Mouse (Mus musculus): ENCODE measurements around the gene Cenpf.
"Not testable (repeated sequence)": the region's sequence is repeated elsewhere in the genome, so short reads cannot be mapped to it uniquely, and the experiment has no call there.

Gene Cenpf

GRCm38 (mm10) chr1:189692442-189692841 lies 4.6 kb upstream of the Cenpf start:
- not testable (repeated sequence) for DNase-seq

GRCm38 (mm10) chr1:189689050-189689833 lies 1.4 kb upstream of the Cenpf start:
- no peak for DNase-seq

GRCm38 (mm10) chr1:189688388-189688750 lies 483 bp upstream of the Cenpf start:
- no peak for DNase-seq

GRCm38 (mm10) chr1:189686025-189686424 lies 1.9 kb downstream of the Cenpf start:
- no peak for DNase-seq

GRCm38 (mm10) chr1:189684786-189685415 lies 3.0 kb downstream of the Cenpf start:
- no peak for DNase-seq

GRCm38 (mm10) chr1:189679555-189679954 lies 8.3 kb downstream of the Cenpf start:
- DNase-seq = no peak

GRCm38 (mm10) chr1:189675953-189676352 lies 11.9 kb downstream of the Cenpf start:
- no peak for DNase-seq

GRCm38 (mm10) chr1:189675421-189675820 lies 12.5 kb downstream of the Cenpf start:
- DNase-seq = peak; percentile 65

- no peak for DNase-seq
These were observed 21.9 kb downstream of the Cenpf start for GRCm38 (mm10) chr1:189665966-189666365.

GRCm38 (mm10) chr1:189664873-189665144 lies 23.1 kb downstream of the Cenpf start:
- no peak for DNase-seq

- no peak for DNase-seq
These were observed 23.6 kb downstream of the Cenpf start for GRCm38 (mm10) chr1:189664061-189664872.

GRCm38 (mm10) chr1:189663437-189663836 lies 24.4 kb downstream of the Cenpf start:
- DNase-seq = no peak

DNA sequence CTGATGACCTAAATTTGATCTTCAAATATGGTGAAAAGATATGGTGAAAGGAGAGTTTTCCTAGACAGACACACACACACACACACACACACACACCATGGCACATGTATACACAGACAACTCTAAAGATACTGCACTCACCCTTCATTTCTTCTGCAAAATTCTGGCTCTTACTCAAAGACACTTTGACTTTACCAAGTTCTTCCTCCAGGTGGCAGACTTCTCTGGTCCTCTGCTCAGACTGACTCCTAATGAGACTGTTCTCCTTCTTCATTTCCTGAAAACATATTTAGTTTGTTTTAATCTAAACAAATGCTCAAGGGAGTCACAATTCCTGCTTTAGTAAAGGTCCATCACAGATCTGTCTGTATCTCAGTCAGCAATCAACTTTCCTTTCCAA lies 26.0 kb downstream of the Cenpf start:
- DNase-seq = peak; percentile 58

GRCm38 (mm10) chr1:189657406-189657805 lies 30.5 kb downstream of the Cenpf start:
- no peak for DNase-seq

DNA sequence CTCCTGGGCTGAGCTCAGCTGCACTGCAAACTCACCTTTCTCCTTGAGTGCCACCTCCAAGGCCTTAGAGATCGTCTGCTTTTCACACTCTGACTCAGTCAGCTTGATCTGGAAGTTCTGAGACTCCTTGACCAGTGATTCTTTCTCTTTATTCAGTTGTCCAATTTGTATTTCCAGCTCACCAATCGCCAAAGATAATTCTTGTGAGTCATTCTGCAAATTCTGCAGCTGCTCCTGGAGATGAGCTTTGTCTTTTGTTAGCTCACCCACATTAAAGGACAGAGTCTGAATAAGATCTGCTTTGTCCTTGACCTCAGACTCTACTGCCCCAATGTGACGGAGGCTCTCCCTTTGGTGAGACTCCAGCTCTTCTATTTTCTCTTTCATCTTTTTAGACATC lies 34.1 kb downstream of the Cenpf start:
- DNase-seq = no peak

DNA sequence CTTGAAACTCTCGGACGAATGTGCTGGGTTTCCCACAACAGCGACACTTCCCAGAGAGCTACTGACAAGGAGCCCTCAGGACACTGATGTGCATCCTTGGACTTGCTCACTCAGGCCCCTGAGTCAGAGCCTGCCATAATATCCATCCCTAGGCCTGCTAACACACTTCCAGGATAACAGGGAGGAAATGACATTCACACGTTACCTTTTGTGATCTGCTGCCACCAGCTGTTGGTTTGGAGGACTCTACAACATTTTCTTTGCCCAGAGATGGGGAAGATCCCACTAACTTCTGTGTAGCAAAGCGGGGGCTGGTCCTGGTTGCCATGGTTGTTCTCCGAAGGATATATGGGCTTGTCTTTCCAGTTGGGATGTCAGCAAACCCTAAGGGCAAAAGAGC lies 41.3 kb downstream of the Cenpf start:
- no peak for DNase-seq

DNA sequence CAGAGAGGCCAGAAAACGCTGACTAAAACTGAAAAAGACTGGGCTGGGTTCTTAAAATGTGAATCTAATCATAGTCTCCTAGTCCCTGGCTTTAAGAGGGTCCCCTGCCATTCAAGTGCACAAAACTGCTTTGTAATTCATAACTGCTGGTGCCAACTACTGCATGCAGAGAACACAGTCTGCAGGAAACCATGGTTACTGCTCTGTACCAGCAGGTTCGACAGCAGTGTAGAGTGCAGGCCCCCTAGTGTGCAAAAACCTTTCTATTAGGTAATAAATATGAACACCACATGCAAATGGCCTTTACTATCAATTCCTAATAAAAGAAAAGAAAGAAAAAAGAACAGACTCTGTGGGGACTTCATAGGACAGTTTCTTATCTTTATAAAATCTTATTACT lies 42.5 kb downstream of the Cenpf start:
- DNase-seq = no peak

- DNase-seq = no peak
These were observed 43.1 kb downstream of the Cenpf start for GRCm38 (mm10) chr1:189644700-189645345.

- DNase-seq = no peak
These were observed 48.3 kb downstream of the Cenpf start for GRCm38 (mm10) chr1:189639581-189639980.

- DNase-seq = no peak
These were observed 54.1 kb downstream of the Cenpf start for GRCm38 (mm10) chr1:189633791-189634190.

DNA sequence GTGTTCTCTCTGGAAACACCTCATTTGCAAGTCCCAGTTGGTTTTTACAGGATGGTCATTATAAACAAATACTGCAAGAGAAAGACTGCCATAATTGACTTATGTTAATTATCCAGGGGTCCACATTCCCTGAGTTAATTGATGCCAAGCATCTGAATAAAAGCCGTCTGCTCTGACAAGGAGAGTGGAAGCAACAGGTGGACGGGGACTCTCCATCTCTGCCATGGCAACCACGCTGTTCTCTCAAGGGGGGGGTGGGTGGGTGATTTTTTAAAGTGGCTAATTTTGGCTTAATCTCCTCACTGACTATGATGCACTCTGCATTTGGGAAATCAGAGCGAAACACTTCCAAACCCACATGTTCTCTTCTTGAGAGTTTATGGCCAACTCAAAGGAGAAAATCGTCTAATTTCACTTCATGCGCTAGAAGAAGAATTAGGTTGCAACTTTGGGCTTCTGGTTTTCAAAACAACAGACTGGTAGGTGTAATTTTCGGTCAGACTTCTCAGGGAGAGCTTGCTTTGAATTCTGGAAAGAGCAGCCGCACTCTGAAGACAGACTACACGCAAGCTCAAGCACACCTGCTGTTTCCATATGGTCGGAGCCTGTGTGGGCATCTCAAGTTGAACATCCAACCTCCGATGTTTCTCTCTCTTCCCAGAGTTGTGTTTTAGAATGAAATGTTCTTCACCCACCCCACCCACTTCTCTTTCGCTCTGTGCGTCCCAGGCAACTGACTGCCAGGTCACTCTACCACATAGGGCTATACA lies 55.8 kb downstream of the Cenpf start:
- DNase-seq = no peak

- DNase-seq = no peak
These were observed 57.9 kb downstream of the Cenpf start for GRCm38 (mm10) chr1:189630026-189630425.
